Mouse (Mus musculus) hindlimb bud, embryonic 11.5 days (tissue): ENCODE data around the gene Krt15.

Source experiments
- DNase-seq: peaks from one replicate; pipeline ENCODE4 v3.0.0-alpha.2; 2012; ENCODE audit warnings: low read depth, low spot score; ENCODE audit errors: extremely low spot score

The Krt15 gene

GRCm38 (mm10) chr11:100124901-100125300 lies 10.8 kb downstream of the Krt15 start:
- no peak for DNase-seq

DNA sequence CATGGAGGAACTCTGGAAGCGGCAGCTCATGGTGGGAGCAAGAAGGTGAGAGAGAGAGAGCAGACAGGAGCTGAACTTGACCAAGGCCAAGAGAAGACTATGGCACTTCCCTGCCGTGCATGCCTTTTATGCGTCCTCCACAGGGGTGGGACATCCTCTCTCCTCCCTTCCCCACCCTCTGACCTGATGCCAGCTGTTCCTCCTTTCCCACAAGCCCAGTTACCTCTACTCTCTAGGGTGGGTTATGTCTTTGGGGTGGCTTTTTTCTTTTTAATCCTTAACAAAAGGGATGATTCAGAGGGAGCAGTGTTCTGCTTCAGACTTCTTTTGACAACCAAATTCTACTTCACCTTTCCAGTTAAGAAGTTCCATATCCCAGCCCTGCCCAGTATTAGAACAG lies 14.3 kb downstream of the Krt15 start, which contains the start of gene Krt13:
Gene Krt13 (minus strand): TSS at position 101 of the 400 bp plus-strand sequence.
- DNase-seq = no peak

DNA sequence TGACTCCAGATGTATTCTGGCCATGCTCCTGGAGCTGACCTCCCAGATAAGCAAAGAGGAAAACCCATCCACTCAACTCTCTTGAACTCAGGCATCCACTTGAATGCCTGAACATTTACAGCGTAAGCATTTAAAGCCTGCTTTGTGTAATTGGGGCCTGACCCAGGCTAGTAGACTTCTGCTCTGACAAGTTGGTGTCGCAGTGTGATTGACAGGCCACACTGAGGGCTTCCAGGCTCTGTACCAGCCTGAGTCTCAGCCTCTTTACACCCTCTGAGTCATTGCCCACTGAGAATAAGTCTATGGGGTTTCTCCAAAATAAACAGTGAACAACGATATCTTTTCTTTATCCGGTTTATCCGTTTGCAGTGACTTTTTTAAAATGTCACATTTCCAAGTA lies 15.4 kb downstream of the Krt15 start:
- DNase-seq = no peak

- DNase-seq = no peak
These were observed 22.0 kb downstream of the Krt15 start for GRCm38 (mm10) chr11:100113742-100114029.

DNA sequence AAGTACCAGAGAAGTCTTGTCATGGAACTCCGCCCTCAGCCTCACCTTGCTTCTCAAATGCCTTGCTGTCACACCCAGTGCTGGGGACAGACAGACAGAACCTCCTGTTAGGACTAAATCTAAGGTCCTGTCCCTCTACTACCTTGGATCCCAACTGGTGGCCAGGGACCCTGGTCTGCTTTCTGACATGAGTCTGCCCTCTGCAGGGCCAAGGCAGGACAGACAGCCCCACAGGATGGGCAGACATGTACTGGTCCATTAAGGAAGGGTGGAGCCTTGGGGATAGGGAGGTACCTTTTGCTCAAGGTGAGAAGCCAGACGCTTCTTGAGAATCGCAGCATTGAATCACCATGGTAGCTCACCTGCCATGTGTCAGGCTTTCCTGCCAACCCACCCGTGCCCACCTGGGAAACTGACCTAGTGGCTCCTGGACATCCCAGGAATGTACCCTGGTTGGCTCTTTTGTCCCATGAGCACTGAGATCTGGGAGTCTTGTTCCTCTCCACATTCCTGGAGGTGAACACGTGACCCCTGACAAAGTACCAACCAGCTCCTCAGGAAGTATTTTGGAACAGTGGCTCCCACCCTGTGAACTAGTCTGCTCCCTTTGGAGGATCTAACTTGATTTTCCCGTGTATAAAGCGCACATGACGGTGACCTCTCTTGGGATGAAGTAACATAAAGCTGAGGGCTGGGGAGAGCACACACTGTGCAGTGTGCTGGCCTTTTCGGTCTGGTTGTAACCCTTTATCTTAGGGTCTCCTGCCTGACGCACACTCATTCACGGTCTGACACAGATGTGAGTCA lies 22.6 kb downstream of the Krt15 start:
- no peak for DNase-seq

GRCm38 (mm10) chr11:100105576-100106122 lies 30.1 kb downstream of the Krt15 start, which contains the start of gene Krt36:
Gene Krt36, minus strand, starts transcription at chr11:100105626.
- DNase-seq = no peak

GRCm38 (mm10) chr11:100102693-100103429 lies 32.9 kb downstream of the Krt15 start:
- DNase-seq = no peak

DNA sequence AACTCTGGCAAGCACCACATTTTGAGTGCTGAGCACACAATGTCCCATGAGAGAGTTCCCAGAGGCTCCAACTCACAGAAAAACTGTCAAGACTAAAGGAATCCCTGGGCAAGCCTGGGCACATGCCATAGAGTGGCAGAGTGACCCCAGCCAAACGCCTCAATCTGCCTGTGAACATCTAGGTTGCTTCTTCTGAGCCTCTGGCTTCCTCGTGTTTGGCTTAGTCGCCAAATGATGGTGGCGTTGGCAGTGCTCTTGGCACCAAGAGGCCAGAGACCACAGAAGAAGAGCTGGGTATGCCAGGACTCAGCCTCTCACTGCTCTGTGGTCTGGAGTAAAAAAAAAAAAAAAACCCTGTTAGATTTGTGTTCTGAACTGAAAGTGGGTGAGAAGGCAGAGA lies 35.3 kb downstream of the Krt15 start:
- DNase-seq = no peak

DNA sequence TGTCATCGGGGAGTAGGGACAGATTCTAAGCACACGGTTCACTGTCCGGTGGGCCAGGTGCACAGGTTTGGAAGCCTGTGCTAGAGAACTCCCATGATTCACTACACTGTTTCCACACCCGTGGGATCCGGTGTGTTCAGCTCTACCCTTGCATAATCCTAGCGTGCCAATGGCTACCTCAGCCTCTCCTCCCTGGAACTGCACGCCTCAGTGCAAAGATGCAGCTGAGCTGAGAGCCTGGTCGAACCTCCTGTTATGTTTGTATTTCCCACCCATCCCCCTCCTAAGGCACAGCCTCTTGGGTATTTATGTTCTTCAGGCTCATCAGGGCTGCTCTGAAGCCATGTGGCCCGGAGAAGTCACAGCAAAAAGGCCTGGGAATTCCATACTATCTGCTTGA lies 37.9 kb downstream of the Krt15 start:
- no peak for DNase-seq

- DNase-seq = no peak
These were observed 39.6 kb downstream of the Krt15 start, which contains the start of gene Krt35 for GRCm38 (mm10) chr11:100096141-100096540. Gene Krt35, minus strand, starts transcription at chr11:100096241.

DNA sequence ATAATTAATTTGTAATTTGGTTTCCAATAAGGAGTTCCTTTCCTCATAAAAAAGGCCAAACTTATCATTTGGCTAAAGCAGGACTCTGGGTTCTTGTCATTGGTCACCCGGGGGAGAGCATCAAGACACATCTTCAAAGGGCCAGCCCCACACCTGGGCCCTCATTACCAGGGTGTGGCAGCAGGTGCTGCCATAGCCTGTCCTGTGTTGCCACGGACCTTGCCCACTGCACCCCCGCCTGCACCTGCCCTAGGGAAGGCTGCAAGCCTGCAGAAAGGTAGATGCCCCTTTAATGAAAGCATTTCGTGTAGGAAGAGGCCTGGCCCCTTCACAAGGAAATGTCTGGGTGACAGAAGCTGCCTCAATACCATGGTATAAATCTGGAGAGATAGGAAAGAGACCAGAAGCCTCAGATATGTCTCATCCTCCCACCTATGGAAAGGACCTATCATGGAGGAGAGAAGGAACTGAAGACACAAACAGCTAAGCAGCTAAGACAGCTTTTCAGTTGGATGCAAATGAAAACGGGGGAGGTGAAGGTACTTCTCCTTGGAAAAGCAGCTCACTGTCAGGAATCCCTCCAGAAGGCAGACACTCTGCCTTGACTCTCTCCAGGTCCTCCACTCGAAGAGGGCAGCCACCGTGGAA lies 47.2 kb downstream of the Krt15 start:
- DNase-seq = no peak

- DNase-seq = no peak
These were observed 47.9 kb downstream of the Krt15 start, which contains the start of gene Krt32 for GRCm38 (mm10) chr11:100087861-100088260. Gene Krt32, minus strand, starts transcription at chr11:100088226.
